Mouse (Mus musculus) liver, postnatal 0 days (tissue): ENCODE measurements at regions not wholly inside any gene's neighbourhood (a gene's known extent, or its start where the extent isn't known, plus 50 kb on each side); places are given as distances from the start of the nearest gene placed in this dataset.

Experiments used
- ATAC-seq: fragments of 200-750 bp; cut with Nextera tagmentation; 2 replicates; pipeline ENCODE4 v1.8.0; 2017; ENCODE audit warnings: mild to moderate bottlenecking, moderate library complexity
- DNase-seq: peaks from one replicate; pipeline ENCODE4 v3.0.0-alpha.2; 2016
- H3K27ac ChIP-seq: fragments of 300-500 bp; sonication (generic); 2 replicates; pipeline ENCODE4 v1.5.1; 2014; ENCODE audit warnings: antibody characterized with exemption, moderate library complexity, mild to moderate bottlenecking, low read depth
- H3K27me3 ChIP-seq: fragments of 300-500 bp; sonication (generic); 2 replicates; pipeline ENCODE4 v1.6.1; 2014; ENCODE audit warnings: low read length, control low read depth, mixed read lengths; ENCODE audit not compliant: insufficient read depth
- H3K36me3 ChIP-seq: fragments of 300-500 bp; sonication (generic); replicated peaks from 2 replicates; pipeline ENCODE4 v1.6.1; 2014; ENCODE audit warnings: mild to moderate bottlenecking, control low read depth, low read length, moderate library complexity, mixed read lengths; ENCODE audit not compliant: insufficient read depth
- H3K4me1 ChIP-seq: fragments of 300-500 bp; sonication (generic); 2 replicates; pipeline ENCODE4 v1.6.1; 2014; ENCODE audit warnings: antibody characterized with exemption, mild to moderate bottlenecking, control low read depth; ENCODE audit not compliant: insufficient read depth
- H3K4me2 ChIP-seq: fragments of 300-500 bp; sonication (generic); 2 replicates; pipeline ENCODE4 v1.6.1; 2014; ENCODE audit warnings: low read depth, mild to moderate bottlenecking, low read length, moderate library complexity, mixed read lengths
- H3K4me3 ChIP-seq: fragments of 300-500 bp; sonication (generic); 2 replicates; pipeline ENCODE4 v1.5.1; 2014; ENCODE audit warnings: low read depth, low read length
- H3K9ac ChIP-seq: fragments of 300-500 bp; sonication (generic); replicated peaks from 2 replicates; pipeline ENCODE4 v1.6.1; 2014; ENCODE audit warnings: mild to moderate bottlenecking, moderate library complexity
- H3K9me3 ChIP-seq: fragments of 300-500 bp; sonication (generic); 2 replicates; pipeline ENCODE4 v1.6.1; 2016; ENCODE audit warnings: mild to moderate bottlenecking, control low read depth, low read length, mixed read lengths
- CTCF ChIP-seq: sonication (generic); IDR thresholded peaks from 2 replicates; pipeline ENCODE4 v1.5.1; 2016; ENCODE audit warnings: antibody characterized with exemption, low read depth
- EP300 ChIP-seq: IDR thresholded peaks from 2 replicates; pipeline ENCODE4 v1.6.1; 2016; ENCODE audit warnings: antibody characterized with exemption, low read depth, mild to moderate bottlenecking
- WGBS: fragments of 180-500 bp; shearing (Covaris S2); extraction: QIAGEN DNeasy Blood & Tissue Kit; methylation state at CpG from one replicate; pipeline ENCODE4 v1.1.7; 2014; ENCODE audit not compliant: insufficient replicate concordance; 5-methylcytosine and 5-hydroxymethylcytosine counted together

DNA sequence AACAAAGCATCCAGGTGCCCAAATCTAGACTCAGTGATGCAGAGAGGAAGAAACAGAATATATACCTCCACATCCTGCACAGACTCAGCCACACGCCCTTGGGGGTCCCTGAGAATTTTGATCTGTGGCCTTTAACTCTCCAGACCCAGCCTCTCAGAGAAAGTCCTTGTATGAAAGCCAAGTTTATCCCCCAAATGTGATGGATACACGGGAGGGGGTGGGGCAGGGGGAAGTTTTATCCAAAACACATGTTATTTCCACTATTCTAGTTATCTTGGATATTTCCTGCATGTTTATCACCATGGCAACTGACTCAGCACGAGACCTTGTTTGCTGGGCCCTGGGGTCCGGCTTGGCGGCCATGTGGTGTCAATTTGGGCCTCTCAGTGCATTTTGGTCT, 57.8 kb upstream of the Cdon start:
- no peaks in the 10 kb centered on the region for H3K36me3 ChIP-seq
- H3K4me3 ChIP-seq = no peak overlapping the region
- 54% methylated on average over 5 of the region's 5 CpGs for WGBS
- H3K4me1 ChIP-seq = no peaks in the 10 kb centered on the region
- no peaks in the 10 kb centered on the region for H3K27me3 ChIP-seq
- no peak overlapping the region for H3K9ac ChIP-seq
- no peak overlapping the region for H3K27ac ChIP-seq
- no peak for ATAC-seq
- no peak for DNase-seq
- TF ChIP-seq EP300 (no peak), CTCF (no peak)
- no peaks in the 10 kb centered on the region for H3K9me3 ChIP-seq
- H3K4me2 ChIP-seq = no peak overlapping the region

DNA sequence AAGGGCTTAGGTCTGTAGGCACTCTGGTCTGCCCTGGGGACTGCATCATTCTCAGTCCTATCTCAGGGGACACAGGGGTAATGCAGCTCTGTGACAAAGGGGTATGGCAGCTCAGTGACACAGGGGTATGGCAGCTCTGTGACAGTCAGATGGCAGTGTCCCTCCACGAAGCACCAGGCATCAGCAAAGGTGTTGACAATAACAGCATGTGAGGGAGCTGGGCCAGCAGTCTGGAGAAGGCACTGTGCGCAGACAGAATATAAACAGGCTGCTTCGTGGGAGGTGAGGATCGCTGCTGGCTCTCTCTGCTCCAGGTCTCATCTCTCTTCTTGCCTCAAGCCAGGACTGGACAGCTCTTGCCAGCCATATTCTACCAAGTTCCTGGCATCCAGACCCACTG, 57.0 kb upstream of the Cdon start:
- TF ChIP-seq EP300 = no peak
- no peak for TF ChIP-seq CTCF
- H3K4me2 ChIP-seq = no peak overlapping the region
- 70% methylated on average over 4 of the region's 4 CpGs for WGBS
- no peaks in the 10 kb centered on the region for H3K36me3 ChIP-seq
- H3K4me3 ChIP-seq = no peak overlapping the region
- no peak overlapping the region for H3K27ac ChIP-seq
- ATAC-seq (no peak), DNase-seq (no peak)
- no peak overlapping the region for H3K9ac ChIP-seq
- H3K4me1 ChIP-seq = no peaks in the 10 kb centered on the region
- no peaks in the 10 kb centered on the region for H3K9me3 ChIP-seq
- H3K27me3 ChIP-seq = no peaks in the 10 kb centered on the region

DNA sequence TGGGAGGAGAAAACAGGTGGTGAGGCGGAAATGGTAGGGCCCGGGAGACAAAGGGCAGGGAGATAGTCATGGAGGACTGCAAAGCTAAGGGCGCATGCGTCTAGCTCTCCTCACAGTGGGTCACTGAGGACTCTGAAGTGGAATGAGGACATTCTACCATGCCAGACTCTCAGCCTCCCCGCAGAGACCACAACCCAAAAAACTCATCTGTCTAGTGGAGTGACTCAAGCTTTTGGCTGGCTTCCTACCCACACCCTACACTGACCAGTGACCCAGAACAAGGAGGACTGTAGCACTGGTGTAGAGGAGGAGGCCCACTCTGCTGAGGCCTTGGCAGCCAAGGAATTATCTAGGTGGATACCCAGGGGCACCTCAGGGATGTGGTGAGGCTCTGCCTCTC, 55.0 kb upstream of the Cdon start:
- ATAC-seq = no peak
- 90% methylated on average over 5 of the region's 5 CpGs for WGBS
- H3K4me3 ChIP-seq = no peak overlapping the region
- H3K9ac ChIP-seq = no peak overlapping the region
- H3K9me3 ChIP-seq = no peaks in the 10 kb centered on the region
- no peak overlapping the region for H3K27ac ChIP-seq
- H3K4me1 ChIP-seq = no peaks in the 10 kb centered on the region
- H3K36me3 ChIP-seq = no peaks in the 10 kb centered on the region
- no peak for DNase-seq
- no peak for TF ChIP-seq EP300
- H3K4me2 ChIP-seq = no peak overlapping the region
- no peaks in the 10 kb centered on the region for H3K27me3 ChIP-seq

GRCm38 (mm10) chr9:35369063-35369462, 51.9 kb upstream of the Cdon start:
- H3K27ac ChIP-seq = no peak overlapping the region
- no peak for ATAC-seq
- whole genome bisulfite sequencing = 68% methylated on average over 5 of the region's 5 CpGs
- no peaks in the 10 kb centered on the region for H3K27me3 ChIP-seq
- H3K4me2 ChIP-seq = no peak overlapping the region
- no peaks in the 10 kb centered on the region for H3K36me3 ChIP-seq
- TF ChIP-seq EP300 = no peak
- H3K9me3 ChIP-seq = no peaks in the 10 kb centered on the region
- H3K4me3 ChIP-seq = no peak overlapping the region
- no peak for DNase-seq
- H3K9ac ChIP-seq = no peak overlapping the region
- H3K4me1 ChIP-seq = no peaks in the 10 kb centered on the region

DNA sequence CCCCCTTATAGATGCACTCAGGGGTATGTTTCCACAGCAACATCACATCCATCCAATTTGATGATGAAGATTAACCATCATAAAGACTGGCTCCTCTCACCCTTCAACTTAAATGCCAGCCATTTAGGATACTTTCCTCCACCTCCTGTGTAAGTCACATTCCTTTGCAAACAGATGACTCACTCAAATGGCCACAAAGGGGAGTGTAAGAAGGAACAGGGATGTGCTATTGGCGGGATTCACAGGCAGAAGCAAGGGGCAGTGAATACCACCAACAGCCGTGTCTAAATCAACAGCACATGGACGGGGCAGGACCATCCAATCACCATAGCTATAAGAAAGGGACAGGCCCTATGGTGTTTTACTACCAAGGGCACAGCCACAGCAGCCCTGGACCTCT, 50.9 kb upstream of the Cdon start:
- H3K4me2 ChIP-seq = no peak overlapping the region
- DNase-seq (no peak), ATAC-seq (no peak)
- no peaks in the 10 kb centered on the region for H3K27me3 ChIP-seq
- H3K36me3 ChIP-seq = no peaks in the 10 kb centered on the region
- no peak overlapping the region for H3K4me3 ChIP-seq
- H3K27ac ChIP-seq = no peak overlapping the region
- WGBS = 78% methylated on average over 3 of the region's 3 CpGs
- no peak overlapping the region for H3K9ac ChIP-seq
- no peaks in the 10 kb centered on the region for H3K9me3 ChIP-seq
- no peak for TF ChIP-seq EP300
- no peak for TF ChIP-seq CTCF
- no peaks in the 10 kb centered on the region for H3K4me1 ChIP-seq

DNA sequence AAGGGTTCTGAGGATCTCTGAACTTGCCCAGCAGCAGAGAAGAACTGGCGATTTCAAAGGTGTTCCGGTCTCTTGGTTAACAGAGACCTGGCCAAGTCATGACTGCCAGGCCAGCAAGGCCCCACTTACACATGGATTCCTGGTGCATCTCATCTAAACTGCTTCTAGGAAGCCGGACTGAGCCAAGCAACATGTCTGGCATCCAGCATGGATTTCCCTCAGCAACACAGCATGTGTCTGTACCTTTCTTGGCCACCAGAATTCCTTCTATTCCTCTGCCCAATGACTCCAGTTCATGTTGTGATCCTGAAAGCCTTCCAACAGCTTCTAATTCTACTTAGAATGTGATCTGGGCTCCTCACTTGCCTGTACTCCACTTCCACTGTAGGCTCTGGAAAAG, 50.0 kb upstream of the Cdon start:
- no peak for ATAC-seq
- TF ChIP-seq EP300 (no peak), CTCF (no peak)
- no peak for DNase-seq
- no peaks in the 10 kb centered on the region for H3K36me3 ChIP-seq
- no peaks in the 10 kb centered on the region for H3K4me1 ChIP-seq
- H3K27me3 ChIP-seq = no peaks in the 10 kb centered on the region
- no peaks in the 10 kb centered on the region for H3K9me3 ChIP-seq
- no peak overlapping the region for H3K27ac ChIP-seq
- H3K4me3 ChIP-seq = no peak overlapping the region
- WGBS = 83% methylated on average over 3 of the region's 3 CpGs
- no peak overlapping the region for H3K9ac ChIP-seq
- no peak overlapping the region for H3K4me2 ChIP-seq
